Mouse (Mus musculus) yolk sac, embryonic 10.5 days (tissue): ENCODE results near the gene Tmem178b.

Experiments used
- DNase-seq: peaks from one replicate; pipeline ENCODE4 v3.0.0-alpha.2; 2017; ENCODE audit warnings: low spot score

Tmem178b gene

DNA sequence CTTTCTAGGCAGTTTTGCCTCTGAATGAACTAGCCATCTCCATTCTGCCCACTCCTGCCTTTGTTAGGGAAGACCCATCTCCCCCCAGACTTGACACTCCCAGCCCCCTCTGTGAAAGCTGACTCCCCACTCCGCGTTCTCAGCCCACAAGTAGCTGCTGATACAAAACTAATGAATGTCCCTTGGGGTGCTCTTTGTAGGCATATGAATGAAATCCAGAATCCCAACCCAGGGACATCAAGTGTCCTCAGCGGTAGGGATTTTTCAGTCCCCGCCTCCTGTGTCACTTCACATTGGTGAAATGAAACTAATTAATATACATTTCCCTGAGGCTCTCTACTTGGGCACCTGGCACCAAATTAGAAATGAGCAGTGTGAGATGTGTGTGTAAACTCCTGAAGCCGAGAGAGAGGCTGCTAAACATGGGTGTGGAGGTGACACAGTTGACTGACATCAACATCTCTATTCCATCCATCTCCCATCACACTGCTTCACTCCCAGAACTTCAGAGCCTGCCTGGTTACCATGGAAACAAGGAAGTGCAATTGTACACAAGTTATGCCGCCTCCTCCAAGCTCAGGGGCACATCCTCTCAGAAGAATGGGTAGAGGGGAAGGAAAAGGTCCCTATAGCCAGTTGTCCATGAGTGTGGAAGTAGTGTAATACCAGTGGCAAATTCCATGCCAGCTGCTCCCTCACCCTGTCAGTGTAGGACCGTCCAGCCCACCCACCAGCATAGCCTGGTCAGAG lies 142.8 kb downstream of the Tmem178b start:
- DNase-seq, result no peak

DNA sequence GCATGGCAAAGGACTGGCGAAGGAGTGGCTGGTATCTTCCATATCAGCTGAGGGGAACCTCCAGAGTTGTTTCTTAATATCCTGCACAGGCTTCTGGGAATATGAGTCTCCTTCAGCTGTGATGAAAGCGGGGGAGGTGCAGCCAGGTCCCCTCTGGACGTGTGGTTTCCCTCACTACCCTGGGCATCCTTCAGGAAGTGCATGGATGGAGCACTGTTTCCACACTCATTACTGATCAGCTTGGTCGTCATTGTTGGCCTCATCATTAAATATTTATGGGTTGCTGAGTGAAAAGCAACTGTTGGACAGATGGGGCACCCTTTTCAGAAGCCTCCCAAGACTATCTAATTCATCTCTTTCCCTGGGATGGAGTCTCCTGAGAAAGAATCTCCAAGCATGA lies 146.3 kb downstream of the Tmem178b start:
- DNase-seq, result no peak

DNA sequence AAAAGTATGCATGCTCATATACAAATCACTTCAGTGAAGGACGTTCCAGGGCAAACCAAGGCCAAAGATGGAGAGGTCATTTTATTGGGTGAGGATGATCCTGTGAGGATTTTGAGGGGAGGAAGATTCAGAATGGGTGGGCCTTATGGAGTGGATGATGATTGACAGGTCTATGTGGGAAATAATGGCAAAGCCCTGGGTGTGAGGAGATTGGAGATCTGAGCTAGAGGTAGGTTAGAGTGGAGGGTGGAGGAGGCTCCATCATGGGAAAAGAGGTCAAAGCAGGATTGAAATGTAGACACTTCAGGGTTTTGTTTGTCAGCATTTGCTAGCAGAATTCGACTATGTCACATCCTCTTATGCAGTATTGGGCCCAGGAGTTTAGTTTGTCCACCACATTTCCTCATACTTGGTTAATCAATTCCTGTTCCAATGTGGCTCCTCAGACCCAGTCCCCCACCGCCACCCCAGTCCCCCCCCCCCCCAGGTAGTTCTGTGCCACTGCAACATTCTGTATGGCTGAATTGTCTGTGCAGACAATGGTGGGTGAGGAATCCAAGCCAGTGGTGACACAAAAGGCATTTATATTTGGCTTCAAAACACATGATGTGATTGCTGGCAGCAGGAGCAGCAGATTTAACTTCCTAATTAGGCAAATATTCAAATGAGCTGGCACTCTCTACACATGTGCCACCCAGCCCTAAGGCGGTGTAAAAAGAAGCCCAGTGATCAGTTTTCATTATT lies 150.7 kb downstream of the Tmem178b start:
- no peak for DNase-seq

DNA sequence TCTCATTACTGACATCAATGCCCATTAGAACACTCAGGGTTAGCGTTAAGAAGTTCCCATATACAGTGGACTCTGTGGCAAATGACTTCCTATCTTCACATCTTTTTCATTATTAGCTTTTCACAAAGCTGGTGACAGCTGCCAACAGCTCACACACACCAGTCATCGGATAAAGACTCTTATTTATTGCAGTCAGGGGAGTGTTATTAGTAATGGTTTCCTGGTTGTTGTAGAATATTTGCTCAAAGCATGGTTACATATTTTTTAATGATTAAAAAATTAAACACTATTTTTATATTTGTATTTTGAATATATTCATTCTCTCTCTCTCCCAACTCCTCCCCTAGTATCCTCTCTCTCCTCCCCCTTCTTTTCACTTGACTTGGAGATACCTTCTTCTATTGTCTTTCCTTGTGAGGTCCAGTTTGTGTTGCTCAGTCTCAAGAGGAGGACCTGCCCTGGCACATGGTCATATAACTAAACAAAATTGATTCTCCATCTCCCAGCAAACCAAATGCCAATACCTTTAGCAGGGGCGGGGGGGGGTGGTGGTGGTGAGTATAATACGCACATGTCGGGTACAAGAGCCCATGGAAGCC lies 151.4 kb downstream of the Tmem178b start:
- no peak for DNase-seq

GRCm38 (mm10) chr6:40032901-40033300 lies 159.8 kb downstream of the Tmem178b start:
- DNase-seq, result no peak

- DNase-seq, result no peak
Measured at GRCm38 (mm10) chr6:40033935-40034334, 160.9 kb downstream of the Tmem178b start.

- DNase-seq, result no peak
Measured at GRCm38 (mm10) chr6:40048969-40049908, 176.2 kb downstream of the Tmem178b start.

DNA sequence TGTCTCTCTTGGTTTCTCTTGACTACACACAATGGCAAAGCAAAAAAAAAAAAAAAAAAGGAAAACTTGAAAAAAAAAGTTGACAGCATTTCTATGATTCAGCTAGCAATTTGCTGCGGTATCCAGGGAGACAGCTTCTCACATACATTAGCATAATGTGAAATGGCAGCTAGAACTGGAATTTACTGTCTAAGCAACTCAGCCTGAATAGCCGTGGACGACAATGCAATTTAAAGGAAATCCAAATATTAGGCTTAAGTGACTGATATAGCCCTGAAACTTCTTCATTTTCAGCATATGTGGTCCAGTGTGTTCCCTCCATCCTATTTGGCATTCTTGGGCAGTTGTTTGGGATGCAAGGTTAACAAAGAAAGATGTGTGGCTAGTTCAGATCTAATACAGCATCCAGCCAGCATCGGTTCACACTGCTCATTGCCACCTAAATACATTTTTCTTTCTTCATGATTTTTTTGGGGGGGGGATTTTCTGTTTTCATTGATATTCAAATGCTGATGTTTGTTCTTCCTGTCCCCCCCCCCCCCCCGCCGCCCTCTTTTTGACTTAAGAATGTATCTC lies 176.9 kb downstream of the Tmem178b start:
- DNase-seq, result no peak

GRCm38 (mm10) chr6:40051698-40052097 lies 178.6 kb downstream of the Tmem178b start:
- no peak for DNase-seq

- DNase-seq, result no peak
Measured at GRCm38 (mm10) chr6:40052593-40052992, 179.5 kb downstream of the Tmem178b start.

- no peak for DNase-seq
Measured at GRCm38 (mm10) chr6:40059466-40059865, 186.4 kb downstream of the Tmem178b start.

- DNase-seq, result no peak
Measured at GRCm38 (mm10) chr6:40061327-40062189, 188.5 kb downstream of the Tmem178b start.

- DNase-seq, result no peak
Measured at GRCm38 (mm10) chr6:40062190-40062501, 189.1 kb downstream of the Tmem178b start.

GRCm38 (mm10) chr6:40063438-40063837 lies 190.4 kb downstream of the Tmem178b start:
- no peak for DNase-seq

GRCm38 (mm10) chr6:40063899-40064298 lies 190.8 kb downstream of the Tmem178b start:
- DNase-seq, result no peak

DNA sequence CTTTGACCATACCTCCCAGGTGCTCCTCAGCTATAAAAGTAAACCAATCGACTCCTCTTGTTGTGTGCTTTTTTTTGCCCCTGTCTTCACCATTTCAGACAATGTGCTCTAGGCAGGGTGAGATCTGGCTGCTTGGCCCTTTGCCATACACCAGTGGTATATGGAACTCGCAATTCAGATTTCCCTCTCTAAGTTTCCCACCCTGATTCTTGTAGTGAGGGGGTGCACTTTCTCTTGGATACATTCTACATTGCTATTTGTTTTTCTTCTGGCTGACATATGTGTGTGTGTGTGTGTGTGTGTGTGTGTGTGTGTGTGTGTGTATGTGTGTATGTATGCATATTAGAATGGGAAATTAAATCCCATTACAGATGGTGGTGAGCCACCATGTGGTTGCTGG lies 191.3 kb downstream of the Tmem178b start:
- no peak for DNase-seq

DNA sequence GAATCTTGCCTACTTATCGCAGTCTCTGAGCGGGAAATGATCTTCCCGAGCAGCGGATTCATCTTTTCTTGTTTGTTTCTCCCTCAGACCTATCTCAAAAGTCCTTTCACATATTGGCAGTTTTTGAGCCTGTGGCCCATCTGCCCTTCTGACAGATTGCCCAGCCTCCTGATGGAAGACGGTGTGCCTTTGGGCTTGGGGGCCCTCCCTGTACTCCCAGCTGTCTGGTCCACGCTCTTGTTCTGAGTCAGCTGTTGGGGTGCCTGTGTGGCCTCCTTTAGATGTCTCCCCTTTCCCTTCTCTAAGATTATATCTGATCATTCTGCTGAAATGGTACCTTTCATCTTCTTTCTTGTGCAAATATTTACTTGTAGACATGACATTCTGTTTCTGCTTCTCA lies 195.4 kb downstream of the Tmem178b start:
- no peak for DNase-seq

DNA sequence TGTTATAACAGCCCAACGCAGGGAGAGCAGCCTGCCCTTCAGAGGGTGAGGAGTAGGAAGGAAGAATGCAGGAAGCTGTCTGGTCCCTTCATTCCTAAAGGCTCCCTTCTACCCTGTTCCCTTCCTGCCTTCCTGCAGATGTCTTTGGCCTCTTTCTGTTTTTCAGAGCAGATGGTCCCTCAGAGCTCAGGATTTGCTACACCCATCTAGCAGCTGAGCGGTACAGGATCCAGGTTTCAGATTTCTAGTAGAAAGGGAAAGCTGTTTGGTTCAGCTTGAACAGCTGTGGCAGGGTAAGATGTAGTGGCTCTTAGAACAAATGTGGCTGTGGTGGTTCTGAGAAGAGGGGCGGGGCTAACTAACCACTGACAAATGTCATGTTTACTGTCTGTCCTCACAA lies 197.9 kb downstream of the Tmem178b start:
- DNase-seq, result no peak

DNA sequence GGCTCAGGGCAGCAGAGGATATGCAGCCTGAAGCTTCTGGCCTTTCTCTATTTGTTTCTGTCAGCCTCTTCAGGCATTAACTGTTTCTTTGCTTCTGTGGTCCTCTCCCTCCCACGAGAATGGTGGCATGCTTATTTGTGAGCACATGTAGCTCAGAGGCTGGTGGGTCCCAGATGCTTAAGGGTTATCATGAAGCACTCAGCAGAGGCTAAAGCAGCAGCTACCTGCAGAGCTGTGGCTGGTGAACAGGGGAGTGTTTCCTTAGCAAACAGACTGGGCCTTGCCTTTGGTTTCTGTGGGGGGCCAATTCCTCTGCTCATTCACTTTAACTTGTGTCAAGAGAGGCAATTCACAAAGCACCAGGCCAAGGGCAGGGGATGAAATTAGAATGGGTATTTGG lies 203.0 kb downstream of the Tmem178b start:
- DNase-seq, result no peak

DNA sequence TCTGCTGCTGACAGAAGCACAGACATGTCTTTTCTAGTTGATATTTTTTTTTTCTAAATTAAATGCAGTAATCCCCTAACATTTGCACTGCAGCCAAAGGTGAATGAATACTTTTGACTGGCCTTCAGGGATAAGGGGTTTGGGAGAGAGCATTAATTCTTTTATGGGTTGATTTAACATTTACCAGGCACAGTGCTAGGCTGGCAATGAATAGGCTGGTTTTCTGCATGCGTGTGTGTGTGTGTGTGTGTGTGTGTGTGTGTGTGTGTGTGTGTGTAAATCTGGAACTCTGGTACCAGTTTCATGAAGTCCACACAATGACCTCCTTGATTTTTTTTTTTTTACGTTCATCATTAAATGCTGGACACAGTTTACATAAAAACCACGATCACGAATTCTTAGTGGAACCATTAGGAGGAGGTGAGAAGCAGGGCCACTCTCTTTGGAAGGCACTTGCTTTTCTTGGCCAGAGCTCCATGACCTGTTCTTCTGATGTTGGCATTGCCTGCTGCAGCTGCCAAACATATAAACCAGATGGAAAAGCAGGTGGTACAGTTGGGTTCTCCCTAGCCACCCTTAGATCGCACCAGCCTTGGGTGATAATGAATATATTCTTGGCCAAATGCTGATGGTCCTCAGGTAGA lies 203.7 kb downstream of the Tmem178b start:
- no peak for DNase-seq
